Mouse (Mus musculus) forebrain, embryonic 13.5 days (tissue): ENCODE results near the gene Rab20. TPM values are rescaled to one million over a fixed set of nuclear protein-coding genes. Genes with fewer than 3 reads are reported as not detected.
"Not testable (repeated sequence)": the region's sequence is repeated elsewhere in the genome, so short reads cannot be mapped to it uniquely, and the experiment has no call there.

Experiments used
- ATAC-seq: fragments of 200-750 bp; cut with Nextera tagmentation; 2 replicates; pipeline ENCODE4 v1.8.0; 2017
- H3K27ac ChIP-seq: fragments of 300-500 bp; sonication (generic); 2 replicates; pipeline ENCODE4 v1.5.1; 2015; ENCODE audit warnings: inconsistent platforms, mild to moderate bottlenecking, moderate library complexity
- H3K27me3 ChIP-seq: fragments of 300-500 bp; sonication (generic); 2 replicates; pipeline ENCODE4 v1.6.1; 2015; ENCODE audit warnings: mild to moderate bottlenecking, inconsistent platforms
- H3K36me3 ChIP-seq: fragments of 300-500 bp; sonication (generic); 2 replicates; pipeline ENCODE4 v1.6.1; 2015; ENCODE audit warnings: mild to moderate bottlenecking, inconsistent platforms; ENCODE audit not compliant: poor library complexity, severe bottlenecking
- H3K4me1 ChIP-seq: fragments of 300-500 bp; sonication (generic); 2 replicates; pipeline ENCODE4 v1.6.1; 2015; ENCODE audit warnings: inconsistent platforms
- H3K4me2 ChIP-seq: fragments of 300-500 bp; sonication (generic); 2 replicates; pipeline ENCODE4 v1.6.1; 2015; ENCODE audit warnings: inconsistent platforms, mild to moderate bottlenecking, moderate library complexity
- H3K4me3 ChIP-seq: fragments of 300-500 bp; sonication (generic); 2 replicates; pipeline ENCODE4 v1.5.1; 2015; ENCODE audit warnings: mild to moderate bottlenecking, inconsistent platforms
- H3K9ac ChIP-seq: fragments of 300-500 bp; sonication (generic); 2 replicates; pipeline ENCODE4 v1.6.1; 2015; ENCODE audit warnings: mild to moderate bottlenecking, inconsistent platforms
- H3K9me3 ChIP-seq: fragments of 300-500 bp; sonication (generic); replicated peaks from 2 replicates; pipeline ENCODE4 v1.6.1; 2016; ENCODE audit warnings: inconsistent platforms
- WGBS: fragments of 180-500 bp; shearing (Covaris S2); methylation state at CpG from one replicate; pipeline ENCODE4 v1.1.7; 2015; 5-methylcytosine and 5-hydroxymethylcytosine counted together
- polyA plus RNA-seq: library from polyadenylated mRNA; unstranded; fragments of >200 nt; fragmentation: Nextera tagmentation; extraction: Ambion mirVana; gene quantifications from 2 replicates; pipeline ENCODE4 v1.2.1, GENCODE M21; 2015

Gene Rab20
- polyA plus RNA-seq, 1 experiment from 2014 or later = 0.34 TPM

DNA sequence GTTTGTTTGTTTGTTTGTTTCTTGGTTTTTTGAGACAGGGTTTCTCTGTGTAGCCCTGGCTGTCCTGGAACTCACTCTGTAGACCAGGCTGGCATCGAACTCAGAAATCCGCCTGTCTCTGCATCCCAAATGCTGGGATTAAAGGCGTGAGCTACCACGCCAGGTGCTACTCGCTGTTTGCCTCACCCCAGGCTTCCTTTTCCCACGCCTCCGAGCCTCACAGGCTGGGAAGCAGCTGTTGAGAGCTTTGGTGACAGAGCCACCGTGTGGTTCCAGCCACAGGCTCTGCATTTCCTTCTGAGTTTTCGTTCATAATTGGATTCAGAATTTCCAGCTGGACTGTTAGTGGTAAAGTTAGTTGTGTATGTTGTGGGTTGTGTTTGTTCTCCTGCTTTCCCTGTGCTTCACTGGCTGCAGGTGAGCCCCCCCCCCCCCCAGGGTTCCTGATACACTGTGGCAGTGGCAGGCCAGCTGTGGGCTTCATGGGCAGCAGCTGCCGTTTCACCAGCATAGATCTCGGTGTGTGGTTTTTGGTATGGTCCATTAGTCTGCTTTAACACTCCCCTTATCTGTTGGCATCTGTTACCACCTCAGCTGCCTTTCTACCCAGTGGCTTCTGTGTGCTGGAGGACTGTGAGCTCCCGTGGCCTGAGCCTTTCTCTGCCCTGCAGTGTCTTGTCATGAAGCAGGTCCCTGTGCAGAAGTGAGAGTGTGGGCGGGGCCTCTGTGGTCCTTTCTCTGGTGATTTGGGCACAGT lies 25.1 kb upstream of the Rab20 start:
- ATAC-seq = no peak

GRCm38 (mm10) chr8:11498786-11499485 lies 20.4 kb upstream of the Rab20 start:
- 96% methylated on average over 4 of the region's 4 CpGs for WGBS
- no peak overlapping the region; the same call in 1 of the 2 replicates for H3K4me2 ChIP-seq
- H3K36me3 ChIP-seq = peaks cover 17% of the 10 kb centered on the region
- H3K27ac ChIP-seq = no peak overlapping the region
- no peak for ATAC-seq
- peaks cover 27% of the 10 kb centered on the region for H3K4me1 ChIP-seq
- H3K4me3 ChIP-seq = no peak overlapping the region; the same call in 1 of the 2 replicates
- H3K9ac ChIP-seq = no peak overlapping the region
- H3K27me3 ChIP-seq = peaks cover 14% of the 10 kb centered on the region
- no peaks in the 10 kb centered on the region for H3K9me3 ChIP-seq

More for the DNA sequence above, 25.1 kb upstream of the Rab20 start:
- Histone ChIP-seq H3K4me1 (peaks cover 12% of the 10 kb centered on the region), H3K27ac (no peak overlapping the region), H3K4me3 (no peak overlapping the region), H3K4me2 (no peak overlapping the region), H3K9me3 (no peaks in the 10 kb centered on the region), H3K9ac (no peak overlapping the region), H3K27me3 (no peaks in the 10 kb centered on the region), H3K36me3 (peaks cover 64% of the 10 kb centered on the region)
- WGBS = 85% methylated on average over 13 of the region's 13 CpGs

- ATAC-seq = no peak
- Histone ChIP-seq H3K4me3 (peak overlapping the region; percentile 93), H3K4me2 (peak overlapping the region; percentile 80), H3K27ac (no peak overlapping the region), H3K4me1 (peaks cover 27% of the 10 kb centered on the region), H3K9ac (peak overlapping the region; percentile 88), H3K27me3 (peaks cover 14% of the 10 kb centered on the region), H3K9me3 (no peaks in the 10 kb centered on the region), H3K36me3 (peaks cover 11% of the 10 kb centered on the region)
- 79% methylated on average over 12 of the region's 12 CpGs for WGBS
These were observed 19.8 kb upstream of the Rab20 start for GRCm38 (mm10) chr8:11498281-11498680.

DNA sequence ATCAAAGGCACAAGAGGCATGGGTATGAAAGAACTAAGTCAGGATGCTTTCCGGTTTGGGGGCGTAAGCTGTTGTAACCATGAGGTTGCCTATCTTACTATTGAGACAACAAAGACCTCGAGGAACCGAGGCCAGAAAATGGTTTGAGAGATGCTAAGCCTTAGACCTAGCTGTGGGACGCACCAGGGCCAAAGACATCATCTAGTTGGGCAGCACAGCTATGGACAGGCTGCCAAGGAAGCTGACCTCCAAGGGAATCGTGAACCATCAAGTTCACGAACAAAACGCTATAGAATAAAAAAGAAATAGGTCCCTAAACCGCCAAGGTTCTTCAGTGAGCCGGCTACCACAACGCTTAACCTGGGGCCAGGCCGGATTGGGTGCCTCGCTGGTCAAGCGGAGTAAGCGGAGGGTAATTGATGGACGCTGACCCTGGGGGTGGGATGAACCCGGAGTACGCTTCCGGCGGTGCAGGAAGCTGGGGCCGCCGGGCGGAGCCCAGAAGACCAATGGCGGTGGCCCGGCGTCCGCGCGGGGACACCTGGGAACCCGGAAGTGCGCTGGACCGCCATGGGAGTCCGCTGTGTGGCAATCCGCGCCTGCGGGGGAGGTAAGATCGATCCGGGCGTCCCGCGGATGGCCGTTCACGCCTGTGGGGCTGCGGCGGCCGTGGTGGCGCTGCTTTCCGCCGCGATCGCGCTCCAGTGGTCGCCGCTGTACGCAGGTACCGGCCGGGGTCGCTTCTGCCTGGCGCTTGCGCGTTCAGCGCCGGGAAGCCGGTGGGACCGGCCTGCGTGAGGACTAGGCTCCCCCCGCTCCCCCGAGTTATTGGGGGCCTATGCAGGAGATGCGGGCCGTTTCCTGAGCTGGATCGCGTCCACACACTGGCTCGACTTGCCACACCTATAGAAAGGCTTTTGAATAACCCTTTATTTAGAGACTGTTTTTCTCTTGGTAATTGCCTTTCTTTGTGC lies 18.8 kb upstream of the Rab20 start, which contains the start of gene Naxd:
Naxd (plus strand) TSS at position 490 of the 974 bp plus-strand sequence.
- peak; percentile 99 for ATAC-seq
- Histone ChIP-seq H3K4me1 (peaks cover 27% of the 10 kb centered on the region), H3K9ac (peak within 1 kb of the TSS; percentile 88), H3K4me3 (peak within 1 kb of the TSS; percentile 93), H3K27ac (peak within 1 kb of the TSS; percentile 82), H3K27me3 (peaks cover 14% of the 10 kb centered on the region), H3K9me3 (no peaks in the 10 kb centered on the region), H3K36me3 (peaks cover 2% of the 10 kb centered on the region; the same call in 1 of the 2 replicates), H3K4me2 (peak within 1 kb of the TSS; percentile 80)
- 3% methylated on average over 73 of the region's 73 CpGs for whole genome bisulfite sequencing

DNA sequence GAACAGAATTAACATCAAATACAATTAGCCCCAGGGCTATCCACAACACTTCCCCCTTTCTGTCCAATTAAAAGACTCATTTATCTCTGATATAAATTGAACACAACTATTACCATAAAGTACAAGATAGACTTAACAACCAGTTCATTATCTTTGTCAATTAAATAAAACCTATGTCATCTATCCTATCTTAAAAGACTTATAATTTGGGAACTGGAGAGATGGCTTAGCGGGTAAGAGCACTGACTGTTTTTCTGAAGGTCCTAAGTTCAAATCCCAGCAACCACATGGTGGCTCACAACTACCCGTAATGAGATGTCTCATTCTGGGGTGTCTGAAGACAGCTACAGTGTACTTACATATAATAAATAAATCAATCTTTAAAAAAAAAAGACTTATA lies 13.8 kb upstream of the Rab20 start:
- peaks cover 35% of the 10 kb centered on the region for H3K27me3 ChIP-seq
- not testable (repeated sequence) for ATAC-seq, H3K9me3 ChIP-seq, H3K4me2 ChIP-seq, H3K4me3 ChIP-seq, H3K9ac ChIP-seq, H3K4me1 ChIP-seq, H3K27ac ChIP-seq, H3K36me3 ChIP-seq
- WGBS = 88% methylated on average over 2 of the region's 2 CpGs

GRCm38 (mm10) chr8:11487229-11487628 lies 8.7 kb upstream of the Rab20 start:
- no peak overlapping the region for H3K9ac ChIP-seq
- H3K4me2 ChIP-seq = no peak overlapping the region

GRCm38 (mm10) chr8:11486142-11486541 lies 7.6 kb upstream of the Rab20 start:
- H3K4me3 ChIP-seq = no peak overlapping the region
- no peaks in the 10 kb centered on the region for H3K4me1 ChIP-seq
- WGBS = 26% methylated on average over 7 of the region's 7 CpGs
- no peak overlapping the region for H3K27ac ChIP-seq
- peak; percentile 48; the same call in 1 of the 2 replicates for ATAC-seq
- no peak overlapping the region for H3K4me2 ChIP-seq
- peaks cover 31% of the 10 kb centered on the region for H3K27me3 ChIP-seq
- no peak overlapping the region for H3K9ac ChIP-seq
- no peaks in the 10 kb centered on the region for H3K36me3 ChIP-seq
- no peaks in the 10 kb centered on the region for H3K9me3 ChIP-seq

More at GRCm38 (mm10) chr8:11487229-11487628, 8.7 kb upstream of the Rab20 start:
- Histone ChIP-seq H3K9me3 (no peaks in the 10 kb centered on the region), H3K4me3 (no peak overlapping the region), H3K27me3 (peaks cover 27% of the 10 kb centered on the region), H3K27ac (no peak overlapping the region), H3K4me1 (no peaks in the 10 kb centered on the region), H3K36me3 (no peaks in the 10 kb centered on the region)
- ATAC-seq = no peak
- 73% methylated on average over 4 of the region's 4 CpGs for WGBS

- H3K9me3 ChIP-seq = no peaks in the 10 kb centered on the region
- no peaks in the 10 kb centered on the region for H3K36me3 ChIP-seq
- no peak overlapping the region for H3K9ac ChIP-seq
- peaks cover 51% of the 10 kb centered on the region for H3K27me3 ChIP-seq
- no peak for ATAC-seq
- no peak overlapping the region for H3K27ac ChIP-seq
- no peak overlapping the region for H3K4me2 ChIP-seq
- no peak overlapping the region for H3K4me3 ChIP-seq
- WGBS = 74% methylated on average over 3 of the region's 3 CpGs
- H3K4me1 ChIP-seq = peaks cover 15% of the 10 kb centered on the region
These were observed 4.0 kb upstream of the Rab20 start for GRCm38 (mm10) chr8:11482537-11482936.

GRCm38 (mm10) chr8:11481876-11482275 lies 3.4 kb upstream of the Rab20 start:
- no peak overlapping the region for H3K27ac ChIP-seq
- no peaks in the 10 kb centered on the region for H3K36me3 ChIP-seq
- 63% methylated on average over 3 of the region's 3 CpGs for WGBS
- ATAC-seq = no peak
- H3K4me1 ChIP-seq = peaks cover 20% of the 10 kb centered on the region
- no peak overlapping the region for H3K4me2 ChIP-seq
- H3K4me3 ChIP-seq = no peak overlapping the region
- no peaks in the 10 kb centered on the region for H3K9me3 ChIP-seq
- H3K9ac ChIP-seq = no peak overlapping the region
- peaks cover 54% of the 10 kb centered on the region for H3K27me3 ChIP-seq

DNA sequence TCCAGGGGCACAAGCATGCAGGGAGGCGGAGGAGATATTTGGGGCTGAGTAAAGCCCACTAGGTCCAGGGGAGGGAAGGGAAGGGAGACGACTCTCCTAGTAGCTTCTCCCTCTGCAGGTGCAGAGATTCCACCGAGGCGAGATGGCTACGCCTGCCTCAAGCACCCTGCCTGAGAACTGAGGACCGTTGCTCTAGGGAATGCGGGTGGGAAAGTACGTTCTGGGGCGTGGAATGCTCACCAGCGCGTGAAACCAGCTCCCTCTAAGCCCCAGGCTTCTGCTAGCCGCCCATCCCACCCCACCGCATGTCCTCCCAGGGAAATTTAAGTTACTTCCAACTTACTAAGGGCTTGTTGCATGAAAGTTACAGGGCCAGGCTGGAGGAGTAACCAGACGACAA lies 1.1 kb upstream of the Rab20 start:
- Histone ChIP-seq H3K9me3 (no peaks in the 10 kb centered on the region), H3K4me3 (no peak overlapping the region), H3K27ac (no peak overlapping the region), H3K4me1 (peaks cover 27% of the 10 kb centered on the region), H3K4me2 (no peak overlapping the region), H3K36me3 (no peaks in the 10 kb centered on the region), H3K27me3 (peaks cover 75% of the 10 kb centered on the region), H3K9ac (no peak overlapping the region)
- ATAC-seq = no peak
- 8% methylated on average over 14 of the region's 14 CpGs for WGBS

DNA sequence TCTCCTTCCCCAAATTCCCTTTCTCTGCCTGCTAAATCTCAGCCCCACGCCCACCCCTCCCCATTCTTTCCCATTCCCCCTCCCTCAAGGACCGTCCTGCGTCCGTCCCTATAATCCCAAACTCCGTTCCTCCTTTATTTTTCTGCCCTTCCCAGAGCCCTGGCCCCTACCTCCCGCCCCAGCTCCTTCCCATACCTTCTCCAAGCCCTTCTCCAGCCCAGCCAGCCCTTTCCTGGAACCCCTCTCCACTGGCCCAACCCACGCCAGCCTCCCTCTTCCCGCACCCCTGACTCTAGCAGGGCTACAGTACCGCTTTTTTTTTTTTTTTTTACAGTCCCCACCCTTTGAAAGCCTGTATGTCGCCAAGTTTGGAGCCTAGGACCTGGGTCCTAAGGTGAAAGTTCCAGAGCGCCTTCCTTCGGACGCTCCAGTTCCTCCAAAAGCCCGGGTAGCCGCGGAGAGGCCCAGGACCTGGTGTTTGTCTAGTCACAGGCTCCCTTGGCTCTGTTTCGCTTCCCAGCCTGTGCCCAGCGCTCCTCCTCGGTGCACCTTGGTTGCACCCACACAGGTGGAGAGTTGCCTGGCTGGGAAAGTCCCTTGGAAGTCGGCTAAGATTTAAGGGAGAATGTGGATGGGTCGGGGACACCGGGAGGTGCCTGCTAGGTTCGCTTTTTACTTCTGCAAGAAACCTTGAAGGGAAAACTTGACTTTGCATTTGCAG lies 457 bp upstream of the Rab20 start:
- Histone ChIP-seq H3K9me3 (no peaks in the 10 kb centered on the region), H3K27ac (no peak overlapping the region), H3K9ac (no peak overlapping the region), H3K4me2 (peak overlapping the region; percentile 98), H3K4me3 (peak overlapping the region; percentile 50), H3K4me1 (peaks cover 27% of the 10 kb centered on the region), H3K27me3 (peaks cover 81% of the 10 kb centered on the region), H3K36me3 (no peaks in the 10 kb centered on the region)
- peak; percentile 40 for ATAC-seq
- 2% methylated on average over 23 of the region's 23 CpGs for WGBS
